Mouse (Mus musculus) Muller cell, postnatal 12 days (primary cell): ENCODE measurements at regions not wholly inside any gene's neighbourhood (a gene's known extent, or its start where the extent isn't known, plus 50 kb on each side); places are given as distances from the start of the nearest gene placed in this dataset.

ENCODE experiments used
- DNase-seq: peaks from one replicate; pipeline ENCODE4 v3.0.0-alpha.2; 2015; ENCODE audit errors: inconsistent ontology term

DNA sequence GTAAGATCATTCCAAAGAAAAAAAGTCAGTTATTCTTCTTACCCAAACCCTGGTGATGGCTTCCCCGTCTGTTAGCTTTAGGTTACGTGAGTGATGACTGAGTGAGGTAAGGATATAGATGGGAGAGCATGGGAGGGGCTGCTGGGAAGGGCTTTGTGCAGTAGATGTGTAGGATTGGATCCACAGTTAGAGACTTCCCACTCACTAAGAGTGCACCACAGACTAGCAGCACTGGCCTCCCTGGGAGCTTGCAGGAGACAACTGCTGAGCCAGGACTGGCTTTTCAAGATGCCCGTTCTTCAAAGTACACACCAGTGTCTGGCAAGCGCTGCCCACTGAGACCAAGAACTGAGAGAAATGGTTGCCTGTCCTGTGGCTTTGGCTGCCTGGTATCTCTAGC is 62.0 kb upstream of the Ifne start:
- DNase-seq, result no peak

DNA sequence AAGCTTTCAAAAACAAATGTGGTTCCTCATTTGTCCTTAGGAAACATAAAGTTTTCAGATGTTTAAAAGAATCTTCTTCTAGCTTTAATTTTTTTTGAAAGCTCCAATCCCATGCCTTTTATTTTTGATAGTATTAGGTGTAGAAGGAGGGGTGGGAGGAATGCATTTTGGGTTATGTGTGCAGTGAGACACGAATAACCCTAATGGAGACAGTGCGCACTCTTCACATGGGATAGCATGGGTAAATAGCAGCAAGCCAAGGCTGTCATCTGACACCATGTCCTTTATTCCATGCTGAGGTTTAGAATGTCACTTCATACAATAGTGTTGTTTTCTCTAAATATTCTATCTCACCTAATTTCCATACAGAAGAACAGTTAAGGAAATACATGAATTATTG is 60.7 kb upstream of the Ifne start:
- DNase-seq, result no peak

DNA sequence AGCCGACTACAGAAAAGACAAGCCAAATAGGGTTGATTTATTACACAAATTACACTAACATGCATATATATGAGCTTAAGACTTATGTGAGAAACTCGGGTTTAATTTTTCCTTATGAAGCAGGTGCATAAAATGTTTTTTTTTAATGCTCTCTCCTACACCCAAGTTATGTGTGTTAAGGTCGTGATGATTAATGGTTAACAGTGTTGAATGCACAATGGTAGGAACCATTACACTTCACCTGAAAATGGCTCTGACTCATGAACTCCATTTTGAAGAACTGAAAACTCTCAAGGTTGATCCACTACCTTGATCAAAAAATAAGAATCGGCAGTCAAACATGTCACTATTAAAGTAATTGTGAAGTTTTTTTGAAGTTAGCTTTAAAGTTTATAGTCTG is 59.4 kb upstream of the Ifne start:
- no peak for DNase-seq

DNA sequence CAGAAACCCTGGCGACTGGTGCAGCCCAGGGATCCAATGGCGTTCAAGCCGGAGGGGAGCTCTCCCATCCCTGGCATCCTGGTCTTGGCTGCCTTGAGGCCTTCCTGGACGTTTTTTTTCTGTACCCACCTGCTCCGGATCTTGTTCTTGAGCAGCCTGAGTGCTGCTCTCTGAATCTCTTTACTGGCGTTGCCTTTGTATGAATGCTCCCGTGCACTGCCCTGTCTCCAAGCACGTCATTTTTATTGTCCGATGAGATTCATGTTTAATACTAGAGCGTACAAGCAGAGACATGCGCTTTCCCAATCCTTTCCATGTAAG is 58.7 kb upstream of the Ifne start:
- no peak for DNase-seq

DNA sequence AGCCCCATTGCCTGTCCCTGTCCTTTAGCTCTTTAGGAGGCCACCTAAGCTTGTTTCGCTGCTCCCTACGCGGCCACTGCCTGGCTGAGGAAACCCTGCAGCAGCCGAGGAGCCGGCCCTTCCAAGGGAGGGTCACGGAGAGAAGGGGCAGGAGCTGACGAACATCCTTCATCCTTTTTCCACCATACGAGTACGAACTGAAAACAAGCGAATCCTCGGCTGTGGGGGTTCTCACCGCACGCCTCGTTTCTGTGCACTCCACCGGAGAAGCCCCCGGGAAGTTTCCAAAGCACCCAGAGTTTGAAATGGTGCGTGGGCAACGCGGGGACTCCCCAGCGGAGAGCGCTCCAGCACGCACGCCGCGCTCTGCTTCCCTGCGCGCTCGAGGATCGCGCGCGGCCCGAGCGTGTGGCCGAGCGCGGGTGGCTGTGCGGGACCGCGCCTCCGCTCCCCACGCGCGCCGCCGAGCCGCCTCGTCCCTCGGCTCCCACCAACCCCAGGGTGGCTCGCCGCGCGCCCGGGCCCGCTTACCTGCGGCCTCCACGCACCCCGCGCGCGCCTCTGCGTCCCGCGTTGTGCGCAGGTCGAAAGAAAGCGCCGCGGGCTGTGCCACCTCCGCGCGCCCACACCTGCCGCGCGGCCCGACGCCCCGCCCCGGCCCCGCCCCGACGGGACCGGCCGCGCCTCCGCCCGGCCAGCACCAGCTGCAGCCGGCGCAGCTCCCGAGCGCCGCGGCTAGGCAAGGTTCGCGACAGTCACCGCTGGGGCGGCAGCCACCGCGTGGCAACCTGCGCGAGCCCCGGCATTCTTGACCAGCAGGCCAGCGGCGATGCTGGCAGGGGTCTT is 58.1 kb upstream of the Ifne start:
- peak; percentile 87 for DNase-seq

DNA sequence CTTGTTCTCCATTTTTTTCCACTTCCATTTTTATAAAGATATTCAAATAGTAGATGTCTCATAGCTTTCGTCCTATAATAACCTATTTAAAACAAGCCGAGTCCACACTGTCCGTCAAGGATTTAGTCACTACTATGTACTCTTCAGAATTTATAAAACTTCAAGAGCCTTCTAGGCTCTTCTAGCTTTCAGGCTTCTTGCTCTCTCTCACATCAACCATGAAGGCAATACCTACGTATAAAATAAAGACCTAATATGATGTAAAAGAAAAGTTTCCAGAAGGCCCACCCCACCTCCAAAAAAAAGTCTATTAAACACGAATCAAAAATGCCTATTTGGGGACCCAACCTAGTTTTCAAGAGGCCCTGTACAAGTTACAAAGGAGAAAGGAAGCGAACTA is 57.0 kb upstream of the Ifne start:
- DNase-seq, result no peak

DNA sequence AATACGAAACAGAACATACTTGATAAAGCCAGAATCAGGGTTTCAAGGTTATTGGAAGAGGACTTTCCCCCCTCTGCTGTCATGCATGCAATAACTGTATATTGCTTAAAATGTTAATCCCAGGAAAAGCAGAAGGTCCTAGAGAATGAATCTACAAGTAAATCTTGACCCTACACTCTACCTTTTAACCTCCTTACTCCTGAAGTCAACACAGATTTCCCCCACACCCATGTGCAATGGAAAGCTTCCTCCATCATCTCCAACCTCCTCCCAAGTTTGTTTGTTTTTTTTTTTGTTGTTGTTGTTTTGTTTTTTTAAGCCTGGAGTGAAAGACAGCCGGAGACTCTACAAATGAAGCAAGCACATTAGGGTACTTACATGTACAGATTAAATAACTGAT is 55.9 kb upstream of the Ifne start:
- DNase-seq, result no peak

DNA sequence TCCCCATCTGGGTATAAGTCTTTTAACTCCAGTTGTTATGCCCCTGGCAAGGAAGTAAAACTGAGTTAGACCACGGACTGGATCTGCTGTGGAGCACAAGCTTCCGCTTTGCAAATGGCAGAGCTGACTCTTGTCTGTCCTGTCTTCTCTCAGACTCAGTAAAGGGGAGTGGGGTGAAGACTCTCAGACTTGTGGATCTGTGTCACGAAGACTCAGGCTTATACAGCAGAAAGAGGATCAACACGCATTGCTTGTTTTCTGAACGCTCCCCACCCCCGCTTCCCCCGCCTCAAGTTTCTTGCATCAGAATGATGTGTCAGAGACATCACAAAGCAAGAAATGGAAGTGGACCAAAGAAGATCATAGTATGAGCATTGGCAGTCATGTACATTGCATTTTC is 55.3 kb upstream of the Ifne start:
- no peak for DNase-seq

DNA sequence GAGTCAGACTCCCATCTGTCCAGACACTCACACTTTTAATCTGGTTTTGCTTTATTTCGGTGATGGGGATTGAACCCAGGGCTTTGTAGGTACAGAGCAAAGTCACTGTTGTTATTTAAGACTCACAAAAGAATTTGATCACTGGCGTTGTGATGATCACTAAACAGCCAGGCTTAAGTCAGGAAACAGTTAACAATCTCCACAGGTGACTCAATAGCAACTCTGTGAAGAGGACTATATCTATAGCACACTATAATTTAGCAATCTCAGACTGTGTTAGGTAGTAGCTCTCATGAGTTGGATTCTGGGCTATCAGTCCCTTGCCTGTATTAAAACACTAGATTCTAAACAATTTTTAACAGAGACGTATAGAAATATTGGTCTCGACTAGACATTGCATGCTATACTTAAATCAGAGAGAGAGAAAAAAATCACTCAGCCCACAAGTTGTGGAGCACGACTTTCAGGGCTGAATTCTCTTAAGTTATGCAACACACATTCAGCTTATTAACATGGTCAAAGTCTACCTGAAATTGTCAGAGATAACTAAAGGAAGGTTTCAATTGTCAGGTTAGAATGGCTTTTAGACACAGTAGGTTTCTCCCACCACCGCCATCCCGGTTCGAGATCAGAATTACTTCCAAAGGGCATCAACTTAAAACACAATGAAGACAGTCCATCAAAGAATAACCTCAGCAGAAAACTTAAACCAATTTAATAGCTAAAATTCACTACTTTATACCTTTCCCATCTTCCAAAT is 54.4 kb upstream of the Ifne start:
- no peak for DNase-seq

DNA sequence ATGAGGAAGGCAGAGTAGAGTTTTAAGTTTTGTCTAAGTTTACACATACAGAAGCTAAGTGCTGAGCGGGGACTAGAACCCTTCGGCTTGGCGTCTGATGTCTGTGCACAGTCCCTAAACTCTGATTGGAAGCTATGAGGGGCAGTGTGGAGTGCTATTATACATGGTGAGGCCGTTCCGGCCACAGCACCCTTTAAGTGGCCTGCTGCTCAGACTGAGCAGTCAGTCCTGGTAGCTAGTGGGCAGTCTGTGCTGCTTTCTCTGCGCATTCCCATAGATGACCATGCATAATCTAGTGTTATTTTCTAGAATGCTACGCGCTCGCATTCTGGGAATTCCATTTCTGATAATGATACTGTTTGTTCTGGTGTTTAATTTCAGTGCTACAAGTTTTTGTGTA is 51.2 kb upstream of the Ifne start:
- no peak for DNase-seq
